Mouse (Mus musculus) hindbrain, embryonic 15.5 days (tissue): ENCODE measurements around the gene 9930104L06Rik. TPM values are rescaled to one million over a fixed set of nuclear protein-coding genes. Genes with fewer than 3 reads are reported as not detected.

Experiments used
- ATAC-seq: fragments of 200-750 bp; cut with Nextera tagmentation; 2 replicates; pipeline ENCODE4 v1.8.0; 2017; ENCODE audit warnings: low read depth, moderate number of reproducible peaks, moderate TSS enrichment; ENCODE audit not compliant: low FRiP score
- H3K27ac ChIP-seq: fragments of 300-500 bp; sonication (generic); replicated peaks from 2 replicates; pipeline ENCODE4 v1.5.1; 2015; ENCODE audit warnings: mild to moderate bottlenecking, inconsistent platforms
- H3K27me3 ChIP-seq: fragments of 300-500 bp; sonication (generic); 2 replicates; pipeline ENCODE4 v1.6.1; 2015; ENCODE audit warnings: control low read depth, inconsistent platforms
- H3K36me3 ChIP-seq: fragments of 300-500 bp; sonication (generic); 2 replicates; pipeline ENCODE4 v1.6.1; 2015; ENCODE audit warnings: control low read depth, inconsistent platforms
- H3K4me1 ChIP-seq: fragments of 300-500 bp; sonication (generic); replicated peaks from 2 replicates; pipeline ENCODE4 v1.6.1; 2015; ENCODE audit warnings: control low read depth, inconsistent platforms
- H3K4me2 ChIP-seq: fragments of 300-500 bp; sonication (generic); 2 replicates; pipeline ENCODE4 v1.6.1; 2015; ENCODE audit warnings: moderate library complexity, mild to moderate bottlenecking, inconsistent platforms
- H3K4me3 ChIP-seq: fragments of 300-500 bp; sonication (generic); 2 replicates; pipeline ENCODE4 v1.5.1; 2015; ENCODE audit warnings: mild to moderate bottlenecking, inconsistent platforms
- H3K9ac ChIP-seq: fragments of 300-500 bp; sonication (generic); 2 replicates; pipeline ENCODE4 v1.6.1; 2015; ENCODE audit warnings: inconsistent platforms
- H3K9me3 ChIP-seq: fragments of 300-500 bp; sonication (generic); 2 replicates; pipeline ENCODE4 v1.6.1; 2016; ENCODE audit warnings: control low read depth, inconsistent platforms
- WGBS: fragments of 180-500 bp; shearing (Covaris S2); methylation state at CpG from one replicate; pipeline ENCODE4 v1.1.7; 2015; 5-methylcytosine and 5-hydroxymethylcytosine counted together
- polyA plus RNA-seq: library from polyadenylated mRNA; unstranded; fragments of >200 nt; fragmentation: Nextera tagmentation; extraction: Ambion mirVana; gene quantifications from 2 replicates; pipeline ENCODE4 v1.2.1, GENCODE M21; 2015

The 9930104L06Rik gene
- polyA plus RNA-seq, 1 experiment from 2014 or later, result 13.1 TPM

DNA sequence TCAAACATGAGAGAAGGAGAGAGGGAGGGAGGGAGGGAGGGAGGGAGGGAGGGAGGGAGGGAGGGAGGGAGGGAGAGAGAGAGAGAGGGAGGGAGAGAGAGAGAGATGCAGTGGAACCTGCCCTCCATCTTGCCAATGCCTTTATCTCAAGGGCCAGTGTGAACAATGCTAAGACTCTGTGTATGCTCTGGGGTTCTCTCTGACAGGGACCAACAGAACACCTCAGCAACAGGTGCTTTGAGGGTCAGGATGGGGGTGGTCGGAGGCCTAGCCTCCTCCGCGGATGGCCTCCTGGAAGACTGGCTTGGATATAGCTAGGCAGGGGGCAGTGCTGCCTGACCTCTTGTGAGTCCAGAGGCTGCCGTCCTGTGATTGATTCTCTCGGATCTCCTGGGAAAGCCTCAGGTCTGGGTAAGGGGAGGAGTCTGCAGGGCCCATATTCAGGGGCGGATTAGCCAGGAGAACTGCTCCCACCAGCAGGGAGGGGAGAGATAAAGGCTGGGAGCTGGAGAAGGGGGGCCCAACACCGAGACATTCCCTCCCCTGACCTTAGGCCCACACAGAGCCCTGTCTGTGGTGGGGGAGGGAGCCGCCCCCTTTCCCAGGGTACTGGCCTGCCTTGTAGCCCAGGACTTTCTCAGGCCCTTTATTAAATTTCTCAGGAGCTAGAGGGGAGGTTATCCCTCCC lies 28.2 kb downstream of the 9930104L06Rik start:
- no peak overlapping the region for H3K4me3 ChIP-seq
- H3K36me3 ChIP-seq, result no peaks in the 10 kb centered on the region
- H3K9ac ChIP-seq, result no peak overlapping the region
- ATAC-seq, result no peak
- no peaks in the 10 kb centered on the region for H3K27me3 ChIP-seq
- no peaks in the 10 kb centered on the region for H3K9me3 ChIP-seq
- H3K4me2 ChIP-seq, result no peak overlapping the region
- no peak overlapping the region for H3K27ac ChIP-seq
- H3K4me1 ChIP-seq, result 0 out of 2 replicates have a peak, but pooled peaks cover 6% of the 10 kb centered on the region
- WGBS, result 12% methylated on average over 8 of the region's 8 CpGs

DNA sequence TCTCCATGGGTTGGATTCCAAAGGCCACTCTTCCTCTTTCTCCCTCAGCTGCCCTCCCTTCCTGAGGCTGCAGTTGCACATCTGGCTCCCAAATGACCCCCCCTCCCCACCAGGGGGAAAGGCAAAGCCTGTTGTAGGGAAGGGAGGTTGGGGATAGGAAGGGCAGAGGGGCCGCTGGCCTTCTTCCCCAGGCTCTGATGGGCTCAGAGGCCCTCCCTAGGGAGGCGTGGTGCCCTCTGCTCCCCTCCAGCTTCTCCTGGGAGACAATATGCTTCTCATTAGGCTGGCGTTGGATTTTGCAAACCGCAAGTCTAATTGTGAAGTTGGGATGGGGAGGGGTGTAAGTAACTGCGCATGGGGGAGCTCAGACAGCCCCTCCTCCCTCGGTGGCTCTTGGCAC lies 31.9 kb downstream of the 9930104L06Rik start:
- peaks cover 14% of the 10 kb centered on the region for H3K4me1 ChIP-seq
- H3K4me2 ChIP-seq, result no peak overlapping the region
- H3K27ac ChIP-seq, result no peak overlapping the region
- no peaks in the 10 kb centered on the region for H3K36me3 ChIP-seq
- no peaks in the 10 kb centered on the region for H3K9me3 ChIP-seq
- no peaks in the 10 kb centered on the region for H3K27me3 ChIP-seq
- no peak overlapping the region for H3K4me3 ChIP-seq
- H3K9ac ChIP-seq, result no peak overlapping the region
- ATAC-seq, result no peak
- 58% methylated on average over 6 of the region's 6 CpGs for WGBS

- Histone ChIP-seq H3K9me3 (no peaks in the 10 kb centered on the region), H3K27ac (no peak overlapping the region), H3K36me3 (no peaks in the 10 kb centered on the region), H3K4me2 (no peak overlapping the region), H3K4me1 (peaks cover 14% of the 10 kb centered on the region), H3K27me3 (no peaks in the 10 kb centered on the region), H3K9ac (no peak overlapping the region), H3K4me3 (no peak overlapping the region)
- no peak for ATAC-seq
- WGBS, result 82% methylated on average over 7 of the region's 7 CpGs
Observed at GRCm38 (mm10) chr4:124969219-124969848, 32.5 kb downstream of the 9930104L06Rik start.

- no peak overlapping the region for H3K4me3 ChIP-seq
- H3K9me3 ChIP-seq, result no peaks in the 10 kb centered on the region
- H3K36me3 ChIP-seq, result no peaks in the 10 kb centered on the region
- WGBS, result 79% methylated on average over 11 of the region's 11 CpGs
- H3K9ac ChIP-seq, result no peak overlapping the region
- no peak overlapping the region for H3K4me2 ChIP-seq
- H3K27me3 ChIP-seq, result no peaks in the 10 kb centered on the region
- peaks cover 14% of the 10 kb centered on the region for H3K4me1 ChIP-seq
- no peak for ATAC-seq
- no peak overlapping the region for H3K27ac ChIP-seq
Observed at GRCm38 (mm10) chr4:124970194-124970593, 33.3 kb downstream of the 9930104L06Rik start.

DNA sequence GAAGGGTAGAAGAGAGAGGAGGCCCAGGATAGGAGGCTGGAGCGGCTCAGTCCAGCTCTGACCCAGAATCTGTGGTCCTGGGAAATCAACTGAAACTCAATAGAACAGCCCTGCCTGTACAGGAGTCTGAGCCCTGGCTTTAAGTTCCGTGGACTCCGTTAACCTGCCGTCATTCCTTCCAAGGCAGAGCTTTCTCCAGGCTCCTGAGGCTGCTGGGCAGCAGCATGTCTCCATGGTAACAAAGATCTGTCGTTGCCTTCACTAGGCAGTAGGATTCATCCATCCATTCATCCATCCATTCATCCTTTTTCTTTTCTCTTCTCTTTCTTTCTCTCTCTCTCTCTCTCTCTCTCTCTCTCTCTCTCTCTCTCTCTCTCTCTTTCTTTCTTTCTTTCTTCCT lies 33.8 kb downstream of the 9930104L06Rik start:
- Histone ChIP-seq H3K9ac (no peak overlapping the region), H3K4me2 (no peak overlapping the region), H3K4me3 (no peak overlapping the region), H3K4me1 (peaks cover 9% of the 10 kb centered on the region), H3K9me3 (no peaks in the 10 kb centered on the region), H3K27me3 (no peaks in the 10 kb centered on the region), H3K36me3 (no peaks in the 10 kb centered on the region), H3K27ac (no peak overlapping the region)
- WGBS, result 25% methylated on average over 5 of the region's 5 CpGs
- ATAC-seq, result no peak

- 0 out of 2 replicates have a peak overlapping the region, but pooled peaks have one; percentile 57 for H3K27ac ChIP-seq
- no peak overlapping the region for H3K4me2 ChIP-seq
- no peak overlapping the region for H3K4me3 ChIP-seq
- no peaks in the 10 kb centered on the region for H3K27me3 ChIP-seq
- H3K36me3 ChIP-seq, result no peaks in the 10 kb centered on the region
- WGBS, result 89% methylated on average over 8 of the region's 8 CpGs
- no peak overlapping the region for H3K9ac ChIP-seq
- H3K4me1 ChIP-seq, result peaks cover 8% of the 10 kb centered on the region
- no peak for ATAC-seq
- H3K9me3 ChIP-seq, result no peaks in the 10 kb centered on the region
Observed at GRCm38 (mm10) chr4:124971094-124971493, 34.2 kb downstream of the 9930104L06Rik start.

GRCm38 (mm10) chr4:124972316-124972715 lies 35.5 kb downstream of the 9930104L06Rik start:
- Histone ChIP-seq H3K27me3 (no peaks in the 10 kb centered on the region), H3K36me3 (no peaks in the 10 kb centered on the region), H3K4me1 (peaks cover 8% of the 10 kb centered on the region), H3K9ac (no peak overlapping the region), H3K27ac (no peak overlapping the region), H3K4me2 (no peak overlapping the region), H3K9me3 (no peaks in the 10 kb centered on the region), H3K4me3 (no peak overlapping the region)
- WGBS, result 63% methylated on average over 9 of the region's 9 CpGs
- ATAC-seq, result no peak

GRCm38 (mm10) chr4:124973296-124973695 lies 36.4 kb downstream of the 9930104L06Rik start:
- peaks cover 8% of the 10 kb centered on the region for H3K4me1 ChIP-seq
- no peaks in the 10 kb centered on the region for H3K36me3 ChIP-seq
- no peak overlapping the region for H3K4me2 ChIP-seq
- WGBS, result 81% methylated on average over 2 of the region's 2 CpGs
- no peak overlapping the region for H3K27ac ChIP-seq
- H3K4me3 ChIP-seq, result no peak overlapping the region
- no peak for ATAC-seq
- no peak overlapping the region for H3K9ac ChIP-seq
- H3K27me3 ChIP-seq, result no peaks in the 10 kb centered on the region
- no peaks in the 10 kb centered on the region for H3K9me3 ChIP-seq

DNA sequence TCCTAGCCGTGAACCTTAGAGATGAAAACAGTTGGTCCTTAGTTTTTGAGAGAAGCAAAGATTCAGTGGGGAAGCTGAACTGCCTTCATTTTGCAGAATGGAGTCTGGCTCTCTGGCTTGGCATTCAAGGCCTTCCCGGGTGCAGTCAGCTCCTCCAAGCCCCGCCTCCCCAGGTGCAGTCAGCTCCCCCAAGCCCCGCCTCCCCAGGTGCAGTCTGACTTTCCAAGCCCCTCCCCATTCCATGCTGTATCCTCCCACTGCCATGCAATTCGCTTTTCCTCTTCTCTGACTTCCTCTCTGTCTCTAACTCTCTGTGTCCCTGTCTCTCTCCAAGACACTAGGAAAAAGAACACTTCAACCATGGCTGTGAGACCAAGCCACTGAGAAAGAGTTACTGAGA lies 41.4 kb downstream of the 9930104L06Rik start:
- no peaks in the 10 kb centered on the region for H3K9me3 ChIP-seq
- H3K4me3 ChIP-seq, result no peak overlapping the region
- H3K4me2 ChIP-seq, result no peak overlapping the region
- H3K4me1 ChIP-seq, result 0 out of 2 replicates have a peak, but pooled peaks cover 6% of the 10 kb centered on the region
- no peak overlapping the region for H3K9ac ChIP-seq
- H3K27ac ChIP-seq, result no peak overlapping the region
- H3K27me3 ChIP-seq, result peaks cover 15% of the 10 kb centered on the region
- 39% methylated on average over 5 of the region's 5 CpGs for WGBS
- ATAC-seq, result no peak
- H3K36me3 ChIP-seq, result no peaks in the 10 kb centered on the region

DNA sequence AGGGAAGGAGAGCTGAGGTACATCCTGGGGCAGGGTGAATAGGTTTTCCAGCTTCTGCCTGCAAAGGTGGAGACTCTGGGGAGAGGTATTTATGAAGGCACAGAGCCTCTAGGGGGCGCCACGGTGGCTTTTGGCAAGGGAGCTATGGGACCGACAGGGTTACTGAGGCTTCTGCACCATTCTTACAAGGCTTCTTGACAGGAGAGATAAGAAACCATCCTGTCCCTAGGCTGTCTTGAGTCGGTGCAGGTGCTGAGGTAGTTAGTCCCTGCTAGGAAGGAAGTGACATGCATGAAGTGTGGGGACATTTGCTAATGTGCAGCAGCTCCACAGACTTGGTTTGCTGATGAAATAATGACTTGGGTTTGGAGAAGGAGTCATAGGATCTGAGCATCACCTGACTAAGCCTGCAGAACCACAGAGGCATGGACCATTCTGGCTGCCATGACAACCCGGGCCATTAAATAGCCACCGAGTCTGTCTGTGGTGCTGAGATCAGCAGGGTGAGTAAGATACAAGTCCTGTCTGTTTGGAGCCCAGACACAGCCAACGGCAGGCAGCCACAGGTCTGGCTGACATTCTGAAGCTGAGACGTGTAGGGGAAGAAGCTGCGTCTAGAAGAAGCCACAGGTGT lies 47.2 kb downstream of the 9930104L06Rik start:
- Histone ChIP-seq H3K36me3 (no peaks in the 10 kb centered on the region), H3K9me3 (no peaks in the 10 kb centered on the region), H3K27ac (no peak overlapping the region), H3K4me1 (peaks cover 36% of the 10 kb centered on the region), H3K4me2 (no peak overlapping the region), H3K9ac (no peak overlapping the region), H3K27me3 (peaks cover 67% of the 10 kb centered on the region), H3K4me3 (no peak overlapping the region)
- no peak for ATAC-seq
- WGBS, result 14% methylated on average over 9 of the region's 9 CpGs

DNA sequence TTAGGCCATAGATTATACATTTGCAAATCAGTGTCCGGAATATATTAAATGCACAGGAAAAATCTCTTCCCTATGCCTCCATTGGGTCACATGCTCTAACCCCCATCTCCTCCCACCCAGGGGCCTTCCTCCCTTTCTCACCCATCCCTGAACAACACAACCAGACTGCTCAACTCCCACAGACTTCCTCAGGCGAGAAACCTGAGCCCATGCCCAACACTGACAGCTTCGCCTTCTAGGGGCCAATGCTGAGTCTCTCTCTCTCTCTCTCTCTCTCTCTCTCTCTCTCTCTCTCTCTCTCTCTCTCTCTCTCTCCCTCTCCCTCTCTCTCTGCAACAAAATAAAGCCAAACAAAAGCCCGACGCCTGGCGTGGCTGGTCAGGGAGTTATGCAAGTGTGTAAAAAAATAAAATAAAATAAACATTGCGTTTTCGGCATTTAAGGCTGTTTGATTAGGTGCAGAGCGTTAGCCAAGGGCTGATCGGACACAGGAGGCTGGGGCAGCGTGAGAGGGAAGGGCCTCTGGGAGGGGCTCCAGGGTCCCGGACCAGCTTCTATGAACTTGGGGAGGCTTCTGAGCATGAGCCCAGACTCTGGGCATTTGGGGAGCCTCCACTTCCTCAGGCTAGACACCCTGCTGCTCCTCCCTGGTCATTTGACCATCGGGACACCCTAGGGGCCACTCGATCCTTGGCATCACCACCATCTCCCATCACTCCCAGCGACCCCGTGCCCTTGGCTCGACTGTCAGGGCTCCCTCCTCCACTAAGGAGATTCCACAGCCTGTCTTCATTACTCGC lies 48.2 kb downstream of the 9930104L06Rik start:
- H3K36me3 ChIP-seq, result no peaks in the 10 kb centered on the region
- WGBS, result 8% methylated on average over 18 of the region's 18 CpGs
- no peak overlapping the region for H3K4me3 ChIP-seq
- H3K9me3 ChIP-seq, result no peaks in the 10 kb centered on the region
- no peak overlapping the region for H3K27ac ChIP-seq
- peaks cover 78% of the 10 kb centered on the region for H3K27me3 ChIP-seq
- H3K4me1 ChIP-seq, result peaks cover 34% of the 10 kb centered on the region
- H3K4me2 ChIP-seq, result no peak overlapping the region
- no peak overlapping the region for H3K9ac ChIP-seq
- ATAC-seq, result no peak
